10 mouse cellular contexts compared by ENCODE assay signal in genomic region chr12:86779206-86779989, GRCm38 (mm10). TPM values are rescaled to one million over a fixed set of nuclear protein-coding genes. Genes with fewer than 3 reads are reported as not detected.
DNase-seq lines count a peak whose midpoint lies in the region; ATAC-seq and TF ChIP-seq lines count a peak whose summit lies in the region.
"Had no signal": no experiment of that assay in that cellular context is flagged by ENCODE, and none has a peak within 500 bp of the region (broad histone marks: within the 10 kb centered on the region; RNA-seq: fewer than 3 reads in every experiment).

No protein-coding gene starts in this region.

- H3K4me1 ChIP-seq in forebrain, embryonic 10.5 days = peaks cover 19% of the 10 kb centered on the region
- 0 out of 2 replicates have a peak, but pooled peaks cover 2% of the 10 kb centered on the region for H3K4me1 ChIP-seq in forebrain, embryonic 11.5 days (replicated peaks; ENCODE audit: control insufficient read depth, insufficient read depth, low read length)
- no peaks in the 10 kb centered on the region for H3K4me1 ChIP-seq in lung, embryonic 14.5 days (ENCODE audit: insufficient read depth)
- H3K4me1 ChIP-seq in midbrain, embryonic 12.5 days = peaks cover 10% of the 10 kb centered on the region

- no peak overlapping the region for H3K4me2 ChIP-seq in forebrain, embryonic 11.5 days (ENCODE audit: low read depth, low read length, severe bottlenecking)
- no peak overlapping the region for H3K4me2 ChIP-seq in lung, embryonic 14.5 days
- no peak overlapping the region for H3K4me2 ChIP-seq in midbrain, embryonic 12.5 days (replicated peaks)

- WGBS in forebrain, embryonic 10.5 days = 52% methylated on average over 11 of the region's 11 CpGs
- 46% methylated on average over 11 of the region's 11 CpGs for WGBS in forebrain, embryonic 11.5 days
- 54% methylated on average over 11 of the region's 11 CpGs for WGBS in lung, embryonic 14.5 days
- WGBS in midbrain, embryonic 12.5 days = 44% methylated on average over 11 of the region's 11 CpGs

- H3K4me3 ChIP-seq in forebrain, embryonic 10.5 days = no peak overlapping the region
- H3K4me3 ChIP-seq in forebrain, embryonic 11.5 days (ENCODE audit: low read depth, low read length) = no peak overlapping the region
- H3K4me3 ChIP-seq in lung, embryonic 14.5 days (ENCODE audit: low read depth, low read length) = no peak overlapping the region
- H3K4me3 ChIP-seq in midbrain, embryonic 12.5 days = no peak overlapping the region

- TF ChIP-seq CTCF in lung, embryonic 14.5 days (IDR thresholded peaks at IDR 0.05; ENCODE audit: low read depth) = peak; percentile 51

- ATAC-seq in forebrain, embryonic 11.5 days (replicated peaks; ENCODE audit: low FRiP score) = no peak; the same call in 1 of the 2 replicates
- no peak for ATAC-seq in lung, embryonic 14.5 days (ENCODE audit: insufficient read depth)
- ATAC-seq in midbrain, embryonic 12.5 days (ENCODE audit: low FRiP score, low read depth) = peak; percentile 30; the same call in 1 of the 2 replicates

- H3K9me3 ChIP-seq in forebrain, embryonic 10.5 days = peaks cover 5% of the 10 kb centered on the region; the same call in 1 of the 2 replicates
- H3K9me3 ChIP-seq in forebrain, embryonic 11.5 days (ENCODE audit: control insufficient read depth, low read length) = no peaks in the 10 kb centered on the region
- no peaks in the 10 kb centered on the region for H3K9me3 ChIP-seq in lung, embryonic 14.5 days (ENCODE audit: low read depth, low read length)
- H3K9me3 ChIP-seq in midbrain, embryonic 12.5 days = 0 out of 2 replicates have a peak, but pooled peaks cover 3% of the 10 kb centered on the region

- no peak overlapping the region for H3K9ac ChIP-seq in forebrain, embryonic 11.5 days (ENCODE audit: low read length)
- no peak overlapping the region for H3K9ac ChIP-seq in lung, embryonic 14.5 days
- H3K9ac ChIP-seq in midbrain, embryonic 12.5 days (replicated peaks) = no peak overlapping the region

- no peaks in the 10 kb centered on the region for H3K27me3 ChIP-seq in forebrain, embryonic 10.5 days (ENCODE audit: poor library complexity, severe bottlenecking)
- no peaks in the 10 kb centered on the region for H3K27me3 ChIP-seq in forebrain, embryonic 11.5 days (ENCODE audit: control insufficient read depth, insufficient read depth, low read length)
- no peaks in the 10 kb centered on the region for H3K27me3 ChIP-seq in lung, embryonic 14.5 days (ENCODE audit: insufficient read depth, low read length)
- no peaks in the 10 kb centered on the region for H3K27me3 ChIP-seq in midbrain, embryonic 12.5 days

- H3K36me3 ChIP-seq in forebrain, embryonic 10.5 days (replicated peaks) = no peaks in the 10 kb centered on the region
- no peaks in the 10 kb centered on the region for H3K36me3 ChIP-seq in forebrain, embryonic 11.5 days (ENCODE audit: control insufficient read depth, insufficient read depth, low read length)
- no peaks in the 10 kb centered on the region for H3K36me3 ChIP-seq in lung, embryonic 14.5 days (ENCODE audit: insufficient read depth)
- no peaks in the 10 kb centered on the region for H3K36me3 ChIP-seq in midbrain, embryonic 12.5 days

- peak overlapping the region; percentile 62 for H3K27ac ChIP-seq in forebrain, embryonic 10.5 days
- no peak overlapping the region for H3K27ac ChIP-seq in forebrain, embryonic 11.5 days (ENCODE audit: low read depth, low read length)
- H3K27ac ChIP-seq in lung, embryonic 14.5 days (ENCODE audit: low read depth) = no peak overlapping the region
- H3K27ac ChIP-seq in midbrain, embryonic 12.5 days (replicated peaks) = no peak overlapping the region

- no peak for DNase-seq in forebrain, embryonic 10.5 days (ENCODE audit: extremely low spot score, low spot score)
- DNase-seq in forebrain, embryonic 11.5 days (ENCODE audit: low spot score) = no peak
- DNase-seq in lung, embryonic 14.5 days = peak; percentile 85
- DNase-seq in lung, adult 18-20 months = no peak
- peak; percentile 69 for DNase-seq in gastrocnemius, adult 18-20 months (ENCODE audit: low spot score)
- DNase-seq in layer of hippocampus, postnatal 25 days (ENCODE audit: extremely low spot score in 1 of 2, low spot score in 1 of 2) = no peak
- DNase-seq in frontal cortex, postnatal 10 days (ENCODE audit: low spot score in 2 of 2) = no peak

RNA-seq across cellular contexts. Expression of gene Lrrc74a, which starts 45.2 kb away (rescaled TPM):
- not detected in 2 replicates for polyA plus RNA-seq in forebrain, embryonic 10.5 days (2016; fragmentation: Nextera tagmentation; extraction: Ambion mirVana)
- polyA plus RNA-seq in forebrain, embryonic 11.5 days (2014; fragmentation: Nextera tagmentation; extraction: Ambion mirVana) = not detected in 2 replicates
- polyA plus RNA-seq in lung, embryonic 14.5 days (2014; fragmentation: Nextera tagmentation; extraction: Ambion mirVana) = not detected in 2 replicates
- not detected for total RNA-seq in gastrocnemius, adult 18-20 months (2021)
- not detected in 2 replicates for polyA plus RNA-seq in midbrain, embryonic 12.5 days (2016; fragmentation: Nextera tagmentation; extraction: Ambion mirVana)
- total RNA-seq in layer of hippocampus, postnatal 25 days (2021) = not detected
- total RNA-seq: ES-E14 had no signal
- polyA plus RNA-seq: frontal cortex, adult 2 months had no signal

RNA-seq across cellular contexts. Expression of gene Angel1, which starts 53.1 kb away (rescaled TPM):
- polyA plus RNA-seq in forebrain, embryonic 10.5 days (2016; fragmentation: Nextera tagmentation; extraction: Ambion mirVana) = 15.2 and 15.8 TPM in 2 replicates
- polyA plus RNA-seq in forebrain, embryonic 11.5 days (2014; fragmentation: Nextera tagmentation; extraction: Ambion mirVana) = 14.9 and 15.7 TPM in 2 replicates
- polyA plus RNA-seq in lung, embryonic 14.5 days (2014; fragmentation: Nextera tagmentation; extraction: Ambion mirVana) = 14.3 and 15.1 TPM in 2 replicates
- 1 to 10 TPM; 4.2 TPM for total RNA-seq in gastrocnemius, adult 18-20 months (2021)
- 14.3 and 16.8 TPM in 2 replicates for polyA plus RNA-seq in midbrain, embryonic 12.5 days (2016; fragmentation: Nextera tagmentation; extraction: Ambion mirVana)
- total RNA-seq in layer of hippocampus, postnatal 25 days (2021) = 1 to 10 TPM; 4.6 to 8.0 TPM

Comparison
In these comparisons a context has a peak if more than half of its experiments do, and no peak if none do; other contexts are left out.
1. DNase-seq: peak in lung, embryonic 14.5 days (single experiment) and gastrocnemius, adult 18-20 months (single experiment); none in forebrain, embryonic 10.5 days (single experiment), forebrain, embryonic 11.5 days (single experiment), lung, adult 18-20 months (0 of 2), layer of hippocampus, postnatal 25 days (0 of 2) and frontal cortex, postnatal 10 days (0 of 2).